Mouse (Mus musculus) E14TG2a.4 (cell line): Measurements from ENCODE around the gene Zp3.

Experiments used
- CTCF ChIP-seq: conservative IDR thresholded peaks from 2 replicates; pipeline ENCODE4 v1.5.1; 2014; ENCODE audit warnings: low read length
- NANOG ChIP-seq: IDR thresholded peaks from 2 replicates; pipeline ENCODE4 v1.6.1; 2014; ENCODE audit warnings: borderline replicate concordance, low read length, mixed read lengths
- POU5F1 ChIP-seq: IDR thresholded peaks from 2 replicates; pipeline ENCODE4 v1.6.1; 2014; ENCODE audit warnings: low read length, borderline replicate concordance

DNA sequence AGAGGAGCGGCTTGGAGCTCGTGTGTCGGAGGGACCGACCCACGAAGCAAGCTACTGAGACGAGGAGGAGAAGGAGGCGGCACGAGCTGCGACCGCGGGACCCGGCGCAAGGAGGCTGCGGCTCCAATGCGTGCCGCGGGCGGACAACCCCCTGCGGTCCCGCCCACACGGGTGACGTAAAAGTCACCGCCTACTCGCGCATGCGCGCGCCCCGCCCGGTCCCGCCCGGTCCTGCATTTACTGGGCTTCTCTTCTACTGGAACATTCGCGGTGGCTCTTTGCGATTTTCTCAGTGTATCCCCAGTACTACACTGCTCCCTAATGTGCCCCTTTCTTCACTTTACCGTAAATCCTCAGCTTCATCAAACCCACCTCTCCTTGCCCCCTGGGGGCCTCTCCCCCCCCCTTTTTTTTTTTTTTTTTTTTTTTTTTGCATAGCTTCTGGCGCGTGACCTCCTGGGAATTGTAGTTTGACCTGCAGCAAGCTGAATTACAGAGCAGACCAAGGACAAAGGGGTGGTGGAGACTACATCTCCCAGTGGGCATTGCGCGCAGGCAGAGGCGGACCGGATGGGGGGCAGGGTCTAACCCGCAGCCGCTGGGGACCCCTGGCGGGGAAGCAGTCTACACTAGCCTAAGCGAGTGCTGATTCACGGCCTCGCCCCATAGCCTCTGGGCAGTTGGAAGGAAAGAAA lies 45.3 kb upstream of the Zp3 start, which contains the start of gene Ywhag:
- TF ChIP-seq CTCF: no peak
- TF ChIP-seq POU5F1: no peak
- TF ChIP-seq NANOG: no peak
